Mouse (Mus musculus) spleen, adult 2 months (tissue): ENCODE measurements around the gene Phf10. TPM values are rescaled to one million over a fixed set of nuclear protein-coding genes. Genes with fewer than 3 reads are reported as not detected.

Source experiments
- DNase-seq, 2 experiments: peaks; one replicate each; pipeline versions ENCODE4 v3.0.0 to v3.0.0-alpha.2; 2012 to 2021; ENCODE audit warnings: low spot score in 2 of 2, low read depth in 1 of 2
- H3K27ac ChIP-seq: fragments of 200-500 bp; 2 replicates; pipeline ENCODE4 v1.5.1; 2012; ENCODE audit warnings: low read length, inconsistent platforms; ENCODE audit not compliant: insufficient read depth
- H3K27me3 ChIP-seq: fragments of 200-500 bp; 2 replicates; pipeline ENCODE4 v1.6.1; 2012; ENCODE audit warnings: mild to moderate bottlenecking, moderate library complexity, low read length, inconsistent platforms; ENCODE audit not compliant: control insufficient read depth, insufficient read depth
- H3K36me3 ChIP-seq: fragments of 200-500 bp; 2 replicates; pipeline ENCODE4 v1.6.1; 2012; ENCODE audit warnings: mild to moderate bottlenecking, low read length, inconsistent platforms; ENCODE audit not compliant: control insufficient read depth, insufficient read depth
- H3K4me1 ChIP-seq: fragments of 200-500 bp; 2 replicates; pipeline ENCODE4 v1.6.1; 2011; ENCODE audit warnings: inconsistent platforms; ENCODE audit not compliant: control insufficient read depth, insufficient read depth, insufficient read length
- H3K4me3 ChIP-seq: fragments of 200-500 bp; 2 replicates; pipeline ENCODE4 v1.5.1; 2011; ENCODE audit warnings: mild to moderate bottlenecking, inconsistent platforms; ENCODE audit not compliant: insufficient read depth, insufficient read length; ENCODE audit errors: extremely low read depth
- CTCF ChIP-seq: fragments of 200-500 bp; IDR thresholded peaks from 2 replicates; pipeline ENCODE4 v1.5.1; 2011; ENCODE audit warnings: mild to moderate bottlenecking, inconsistent platforms; ENCODE audit not compliant: insufficient read depth, insufficient read length, insufficient replicate concordance; ENCODE audit errors: extremely low read depth
- POLR2A ChIP-seq: fragments of 200-500 bp; IDR thresholded peaks from 2 replicates; pipeline ENCODE4 v1.6.1; 2011; ENCODE audit warnings: low read depth, low read length, inconsistent platforms
- WGBS: fragments of 180-500 bp; shearing (Covaris S2); methylation state at CpG from one replicate; pipeline ENCODE4 v1.1.7; 2018; 5-methylcytosine and 5-hydroxymethylcytosine counted together
- polyA plus RNA-seq: library from polyadenylated mRNA; depleted of rRNA; stranded (reverse); fragments of >200 nt; gene quantifications from 2 replicates; pipeline ENCODE4 v1.2.3, GENCODE M21; 2012

Gene Phf10
- polyA plus RNA-seq, 1 experiment = 9.7 TPM

DNA sequence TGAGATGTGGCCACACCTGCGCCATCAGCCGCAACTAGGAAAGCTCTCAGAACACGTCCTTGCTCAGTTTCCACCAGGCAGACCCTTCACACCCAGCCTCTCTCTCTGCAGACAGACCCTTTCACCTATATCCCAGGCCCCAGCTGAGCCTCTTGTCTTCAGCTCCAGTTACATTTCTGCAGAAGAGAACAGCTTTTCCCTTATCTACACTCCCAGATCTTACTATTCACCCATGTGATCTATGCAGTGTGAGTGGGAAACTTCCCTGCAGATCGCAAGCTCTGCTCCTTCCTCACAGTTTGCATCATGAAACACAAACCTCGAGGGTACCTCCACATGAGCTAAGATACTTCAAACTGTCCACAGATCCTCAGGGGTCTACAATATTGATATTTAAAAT, 29.6 kb downstream of the Phf10 start:
- no peak for TF ChIP-seq POLR2A
- 68% methylated on average over 5 of the region's 5 CpGs for WGBS
- no peaks in the 10 kb centered on the region for H3K27me3 ChIP-seq
- no peaks in the 10 kb centered on the region for H3K4me1 ChIP-seq
- H3K27ac ChIP-seq = no peak overlapping the region
- no peak overlapping the region for H3K4me3 ChIP-seq
- DNase-seq = no peak
- H3K36me3 ChIP-seq = no peaks in the 10 kb centered on the region

DNA sequence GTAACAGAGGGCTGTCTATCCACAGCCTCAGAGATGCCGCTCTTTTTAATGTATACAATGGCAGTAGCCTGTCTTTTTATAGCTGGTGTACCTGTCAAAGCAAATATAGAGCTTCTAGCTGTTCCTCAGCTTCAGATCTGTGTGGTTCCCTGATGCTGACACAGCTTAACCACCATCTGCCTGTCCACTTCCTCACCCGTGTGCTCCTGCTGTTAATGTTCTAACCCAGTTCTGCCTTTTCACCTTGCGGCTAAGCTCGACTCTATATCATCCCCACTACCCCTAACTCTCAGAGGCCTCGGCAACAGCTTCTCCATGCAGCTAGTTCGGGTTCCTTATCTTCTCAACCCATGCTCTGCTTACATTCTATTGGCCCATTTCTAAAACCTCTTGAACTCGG, 30.4 kb downstream of the Phf10 start:
- Histone ChIP-seq H3K36me3 (no peaks in the 10 kb centered on the region), H3K27me3 (no peaks in the 10 kb centered on the region), H3K27ac (no peak overlapping the region), H3K4me3 (no peak overlapping the region), H3K4me1 (no peaks in the 10 kb centered on the region)
- DNase-seq = no peak
- WGBS = 14% methylated on average over 7 of the region's 7 CpGs
- no peak for TF ChIP-seq CTCF
- no peak for TF ChIP-seq POLR2A

DNA sequence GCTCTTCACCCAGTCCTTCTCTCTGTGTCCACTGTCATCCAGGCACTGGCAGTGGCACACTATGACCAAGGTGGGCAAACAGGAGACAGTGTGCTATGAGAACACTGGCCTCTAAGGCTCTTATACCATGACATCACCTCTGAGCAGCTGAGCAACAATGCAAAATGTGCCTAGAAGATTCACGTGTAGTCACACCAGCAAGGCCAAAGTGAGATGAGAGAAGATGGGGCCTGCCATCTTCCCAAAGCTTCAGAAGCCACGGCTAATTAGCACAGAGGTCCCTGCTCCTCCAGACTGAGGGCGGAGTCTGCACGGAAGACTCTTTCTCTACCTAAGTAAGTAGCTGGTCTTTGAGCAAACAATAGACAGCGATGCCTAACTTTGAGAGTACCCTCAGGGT, 32.4 kb downstream of the Phf10 start:
- no peaks in the 10 kb centered on the region for H3K4me1 ChIP-seq
- H3K27me3 ChIP-seq = no peaks in the 10 kb centered on the region
- no peak for DNase-seq
- 89% methylated on average over 5 of the region's 5 CpGs for WGBS
- no peak for TF ChIP-seq POLR2A
- no peak for TF ChIP-seq CTCF
- H3K27ac ChIP-seq = no peak overlapping the region
- no peaks in the 10 kb centered on the region for H3K36me3 ChIP-seq
- no peak overlapping the region for H3K4me3 ChIP-seq

DNA sequence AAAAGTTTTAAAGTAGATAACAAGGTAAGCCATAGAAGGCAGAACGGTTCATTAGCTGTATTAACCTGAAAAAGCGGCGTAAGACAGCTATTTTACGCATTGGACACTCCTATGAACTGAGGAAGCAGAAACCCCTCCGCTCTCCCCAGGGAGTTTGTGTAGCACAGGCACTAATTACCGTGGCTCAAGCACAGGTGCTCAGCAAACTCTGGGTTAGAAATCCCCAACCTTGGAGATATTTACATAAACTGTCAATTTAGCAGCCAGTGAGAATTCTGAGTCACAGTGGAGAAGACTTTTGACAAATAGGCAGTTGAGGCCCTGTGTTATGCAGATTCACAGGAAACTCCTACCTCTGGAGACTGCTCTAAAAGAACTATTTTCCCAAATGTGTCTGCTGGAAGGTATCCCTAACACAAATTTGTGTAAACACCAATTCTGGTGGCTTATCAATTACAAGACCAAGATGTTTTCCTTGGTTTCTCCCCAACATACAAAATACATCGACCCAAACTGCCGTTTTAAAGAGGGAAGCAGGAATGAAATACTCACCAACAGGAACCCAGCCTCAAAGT, 33.3 kb downstream of the Phf10 start:
- DNase-seq = no peak
- Histone ChIP-seq H3K36me3 (no peaks in the 10 kb centered on the region), H3K4me1 (no peaks in the 10 kb centered on the region), H3K27ac (no peak overlapping the region), H3K27me3 (no peaks in the 10 kb centered on the region), H3K4me3 (no peak overlapping the region)
- no peak for TF ChIP-seq CTCF
- TF ChIP-seq POLR2A = no peak
- WGBS = 69% methylated on average over 8 of the region's 8 CpGs

DNA sequence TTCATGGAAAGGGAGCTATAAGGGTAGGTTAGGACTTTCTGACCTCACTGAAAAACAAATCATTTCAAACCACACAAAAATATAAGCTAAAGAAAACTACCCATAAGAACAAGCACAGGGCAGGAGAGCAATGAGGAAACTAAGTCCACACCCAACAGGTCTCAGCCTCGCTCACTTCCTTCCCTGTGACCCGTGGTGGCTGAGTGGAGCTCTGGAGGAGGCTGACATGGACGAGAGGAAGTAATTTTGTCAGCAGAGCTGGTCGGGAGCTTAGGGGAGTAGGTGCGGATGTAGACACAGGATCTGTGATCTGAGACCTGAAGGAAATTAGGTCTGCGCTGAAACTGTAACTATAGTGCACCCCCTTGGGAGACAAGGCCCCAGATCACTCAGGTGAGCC, 39.5 kb downstream of the Phf10 start:
- H3K36me3 ChIP-seq = no peaks in the 10 kb centered on the region
- no peak for DNase-seq
- TF ChIP-seq POLR2A = no peak
- TF ChIP-seq CTCF = no peak
- no peak overlapping the region for H3K27ac ChIP-seq
- H3K4me3 ChIP-seq = no peak overlapping the region
- 14% methylated on average over 6 of the region's 6 CpGs for WGBS
- H3K4me1 ChIP-seq = no peaks in the 10 kb centered on the region
- H3K27me3 ChIP-seq = no peaks in the 10 kb centered on the region

DNA sequence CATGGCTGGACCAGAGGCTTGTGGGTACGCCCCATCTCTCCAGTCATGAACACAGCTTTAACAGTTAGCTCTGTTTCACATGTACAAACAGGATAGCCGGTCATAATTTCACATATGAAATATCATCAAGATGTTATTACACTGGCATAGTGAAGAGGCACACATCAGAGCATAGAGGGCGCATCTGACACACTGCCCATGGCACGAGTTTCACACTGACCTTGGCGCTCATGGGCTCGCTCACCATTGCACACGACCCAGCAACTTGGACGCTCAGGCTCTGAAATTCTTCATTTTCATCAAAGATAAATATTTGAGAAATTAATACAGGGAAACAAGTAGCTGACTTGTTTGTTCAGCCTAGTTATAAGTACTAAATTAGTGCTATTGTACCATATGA, 43.2 kb downstream of the Phf10 start:
- 68% methylated on average over 8 of the region's 8 CpGs for WGBS
- TF ChIP-seq POLR2A = no peak
- TF ChIP-seq CTCF = no peak
- Histone ChIP-seq H3K4me1 (no peaks in the 10 kb centered on the region), H3K4me3 (no peak overlapping the region), H3K36me3 (no peaks in the 10 kb centered on the region), H3K27me3 (no peaks in the 10 kb centered on the region), H3K27ac (no peak overlapping the region)
- no peak for DNase-seq

DNA sequence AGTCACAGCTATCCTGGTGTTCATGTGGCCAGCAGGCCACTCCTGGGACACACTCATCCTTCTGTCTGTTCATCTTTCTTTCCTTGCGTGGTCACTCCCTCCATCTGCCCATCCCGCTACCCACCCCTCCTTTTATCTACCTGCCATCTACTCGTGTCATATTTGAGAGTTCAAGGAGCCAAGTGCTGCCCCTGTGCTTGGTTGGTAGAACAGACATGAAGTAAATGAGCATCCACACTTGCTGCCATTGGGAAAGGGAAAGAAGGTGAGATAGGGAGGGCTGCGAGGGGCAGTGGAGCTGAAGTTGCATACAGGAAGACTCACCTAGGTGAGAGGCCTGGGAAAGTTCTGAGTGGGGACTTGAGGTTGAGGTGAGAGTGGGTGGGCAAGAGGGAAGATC, 46.7 kb downstream of the Phf10 start:
- Histone ChIP-seq H3K4me1 (no peaks in the 10 kb centered on the region), H3K27ac (no peak overlapping the region), H3K27me3 (no peaks in the 10 kb centered on the region), H3K36me3 (no peaks in the 10 kb centered on the region), H3K4me3 (no peak overlapping the region)
- TF ChIP-seq POLR2A (no peak), CTCF (no peak)
- WGBS = 92% methylated on average over 4 of the region's 4 CpGs
- DNase-seq = no peak

DNA sequence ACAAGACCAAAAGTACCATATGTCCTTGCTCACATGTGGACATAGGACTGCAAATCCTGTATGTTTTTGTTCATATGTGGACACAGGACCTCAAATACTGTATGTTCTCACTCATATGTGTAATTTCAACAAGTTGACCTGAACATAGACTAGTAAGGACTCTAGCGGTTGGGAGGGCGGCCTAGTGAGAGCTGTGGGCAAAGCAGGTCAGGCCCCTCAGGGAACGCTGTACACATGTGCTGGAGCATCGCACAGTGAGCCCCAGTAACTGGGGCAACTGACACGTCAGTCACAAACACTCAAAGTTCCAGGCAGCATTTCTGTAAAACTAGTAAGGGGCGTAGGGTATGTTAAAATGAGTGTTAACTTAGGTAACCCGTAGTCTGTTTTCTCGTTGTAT, 48.1 kb downstream of the Phf10 start:
- no peak for DNase-seq
- no peaks in the 10 kb centered on the region for H3K4me1 ChIP-seq
- WGBS = 90% methylated on average over 8 of the region's 8 CpGs
- no peak for TF ChIP-seq POLR2A
- TF ChIP-seq CTCF = no peak
- no peaks in the 10 kb centered on the region for H3K27me3 ChIP-seq
- no peak overlapping the region for H3K27ac ChIP-seq
- no peak overlapping the region for H3K4me3 ChIP-seq
- no peaks in the 10 kb centered on the region for H3K36me3 ChIP-seq
